Mouse (Mus musculus) urinary bladder, postnatal 10 days (tissue): ENCODE results near the gene Ubxn4.
"Not testable (repeated sequence)": the region's sequence is repeated elsewhere in the genome, so short reads cannot be mapped to it uniquely, and the experiment has no call there.

Experiments used
- DNase-seq: peaks from one replicate; pipeline ENCODE4 v3.0.0; 2022; ENCODE audit warnings: low spot score

Gene Ubxn4

GRCm38 (mm10) chr1:128243627-128243995 is at the start of gene Ubxn4:
Gene Ubxn4, plus strand, starts transcription at chr1:128243964.
- DNase-seq, result no peak

GRCm38 (mm10) chr1:128194011-128194410 is 49.8 kb upstream of the Ubxn4 start:
- no peak for DNase-seq

- no peak for DNase-seq
Measured at GRCm38 (mm10) chr1:128197353-128197752, 46.4 kb upstream of the Ubxn4 start.

GRCm38 (mm10) chr1:128213261-128213660 is 30.5 kb upstream of the Ubxn4 start:
- no peak for DNase-seq

GRCm38 (mm10) chr1:128221886-128222285 is 21.9 kb upstream of the Ubxn4 start:
- no peak for DNase-seq

- DNase-seq, result no peak
Measured at GRCm38 (mm10) chr1:128223304-128223703, 20.5 kb upstream of the Ubxn4 start.

GRCm38 (mm10) chr1:128235181-128235580 is 8.6 kb upstream of the Ubxn4 start:
- no peak for DNase-seq

- DNase-seq, result peak; percentile 80
Measured at GRCm38 (mm10) chr1:128243996-128244726, 397 bp downstream of the Ubxn4 start.

GRCm38 (mm10) chr1:128244727-128245355 is 1.1 kb downstream of the Ubxn4 start:
- no peak for DNase-seq

GRCm38 (mm10) chr1:128267061-128267460 is 23.3 kb downstream of the Ubxn4 start:
- not testable (repeated sequence) for DNase-seq

- DNase-seq, result no peak
Measured at GRCm38 (mm10) chr1:128270731-128271130, 27.0 kb downstream of the Ubxn4 start.

GRCm38 (mm10) chr1:128275908-128276307 is 32.1 kb downstream of the Ubxn4 start:
- no peak for DNase-seq

GRCm38 (mm10) chr1:128278563-128278962 is 34.8 kb downstream of the Ubxn4 start:
- no peak for DNase-seq

GRCm38 (mm10) chr1:128281753-128282152 is 38.0 kb downstream of the Ubxn4 start:
- DNase-seq, result no peak

- DNase-seq, result no peak
Measured at GRCm38 (mm10) chr1:128282924-128283323, 39.2 kb downstream of the Ubxn4 start.

- no peak for DNase-seq
Measured at GRCm38 (mm10) chr1:128284157-128284690, 40.5 kb downstream of the Ubxn4 start.

- DNase-seq, result no peak
Measured at GRCm38 (mm10) chr1:128285136-128285535, 41.4 kb downstream of the Ubxn4 start.

GRCm38 (mm10) chr1:128290295-128290694 is 46.5 kb downstream of the Ubxn4 start:
- DNase-seq, result no peak

- DNase-seq, result no peak
Measured at GRCm38 (mm10) chr1:128293524-128293923, 49.8 kb downstream of the Ubxn4 start.

- no peak for DNase-seq
Measured at GRCm38 (mm10) chr1:128295296-128295695, 51.5 kb downstream of the Ubxn4 start.

- DNase-seq, result no peak
Measured at GRCm38 (mm10) chr1:128295717-128296528, 52.2 kb downstream of the Ubxn4 start.

- DNase-seq, result no peak
Measured at GRCm38 (mm10) chr1:128303900-128304299, 60.1 kb downstream of the Ubxn4 start.

- no peak for DNase-seq
Measured at GRCm38 (mm10) chr1:128309043-128309442, 65.3 kb downstream of the Ubxn4 start.
